Mouse (Mus musculus) left cerebral cortex, postnatal 36 days (tissue): ENCODE data around the gene Gm42742. TPM values are rescaled to one million over a fixed set of nuclear protein-coding genes. Genes with fewer than 3 reads are reported as not detected.

Source experiments
- DNase-seq, 2 experiments: peaks; one replicate each; pipeline ENCODE4 v3.0.0; 2021 to 2022; ENCODE audit warnings: low spot score in 2 of 2, mixed read lengths in 1 of 2
- intact Hi-C: fragments of 180-260 bp; cut with DNase I; formaldehyde crosslinking; loops from one replicate; pipeline ENCODE4 v1.15.1; 2025
- total RNA-seq, 2 experiments: library from RNA; stranded (reverse); gene quantifications; 2 replicates each; pipeline ENCODE4 v1.2.3; 2021

Gm42742 gene
- total RNA-seq, 2 experiments from 2014 or later, result 36.5 to 50.3 TPM

DNA sequence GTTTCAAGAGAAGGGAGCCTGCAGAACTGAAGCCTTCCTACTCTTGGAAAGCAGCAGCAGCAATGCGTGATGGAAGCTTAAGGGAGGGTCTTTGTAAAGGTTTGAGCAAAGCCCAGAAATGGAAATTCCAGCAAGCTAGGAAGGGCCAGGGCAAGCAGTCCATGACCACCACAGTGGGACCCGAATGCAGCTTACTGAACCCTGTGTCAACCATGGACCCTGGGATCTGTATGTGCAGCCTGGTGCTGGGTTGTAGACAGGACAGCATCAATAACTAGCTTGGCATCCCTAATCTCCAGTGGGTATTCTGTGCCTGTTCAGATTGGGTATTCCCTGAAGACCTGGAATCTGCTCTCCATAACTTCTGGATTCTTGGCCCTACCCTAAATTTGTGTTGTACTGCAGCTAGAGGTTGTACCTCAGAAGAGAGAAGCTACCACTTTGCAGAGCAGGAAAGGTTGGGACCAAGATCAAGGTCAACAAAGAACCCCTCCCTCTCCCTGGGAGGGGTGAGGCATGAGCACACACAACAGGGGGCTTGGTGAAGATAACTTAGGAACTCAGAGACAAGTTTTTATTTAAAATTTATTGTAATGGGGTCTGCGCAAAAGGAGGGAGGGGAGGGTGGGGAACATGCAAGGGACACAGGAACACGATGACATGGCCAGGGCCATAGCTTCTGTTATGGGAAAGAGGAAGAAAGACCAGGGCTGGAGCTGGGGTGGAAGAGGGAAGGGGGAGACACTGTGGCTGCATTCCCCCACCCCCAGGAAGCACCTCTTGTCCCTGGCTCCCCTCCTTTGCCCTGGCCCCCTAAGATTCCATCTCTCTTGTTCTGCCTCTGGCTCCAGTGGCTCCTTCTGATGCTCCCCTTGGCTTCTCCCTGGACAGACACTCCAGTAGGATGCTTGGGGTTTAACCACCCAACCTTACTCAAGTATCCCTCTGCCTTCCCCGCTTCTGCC is 948 bp upstream of the Gm42742 start:
- no peak for DNase-seq
- intact Hi-C loops, result no loop called here

GRCm38 (mm10) chr7:127020491-127020890 is 406 bp downstream of the Gm42742 start:
- no peak for DNase-seq
- intact Hi-C loops, result no loop called here

GRCm38 (mm10) chr7:127020031-127020430 is 866 bp downstream of the Gm42742 start:
- intact Hi-C loops, result no loop called here
- DNase-seq, result peak in 1 of 2 experiments; percentile 39

GRCm38 (mm10) chr7:127019306-127019960 is 1.5 kb downstream of the Gm42742 start:
- intact Hi-C loops, result loop anchor here (5.0 kb wide), 1 partner anchor 132 kb away; no protein-coding TSS in a partner anchor
- DNase-seq, result no peak

DNA sequence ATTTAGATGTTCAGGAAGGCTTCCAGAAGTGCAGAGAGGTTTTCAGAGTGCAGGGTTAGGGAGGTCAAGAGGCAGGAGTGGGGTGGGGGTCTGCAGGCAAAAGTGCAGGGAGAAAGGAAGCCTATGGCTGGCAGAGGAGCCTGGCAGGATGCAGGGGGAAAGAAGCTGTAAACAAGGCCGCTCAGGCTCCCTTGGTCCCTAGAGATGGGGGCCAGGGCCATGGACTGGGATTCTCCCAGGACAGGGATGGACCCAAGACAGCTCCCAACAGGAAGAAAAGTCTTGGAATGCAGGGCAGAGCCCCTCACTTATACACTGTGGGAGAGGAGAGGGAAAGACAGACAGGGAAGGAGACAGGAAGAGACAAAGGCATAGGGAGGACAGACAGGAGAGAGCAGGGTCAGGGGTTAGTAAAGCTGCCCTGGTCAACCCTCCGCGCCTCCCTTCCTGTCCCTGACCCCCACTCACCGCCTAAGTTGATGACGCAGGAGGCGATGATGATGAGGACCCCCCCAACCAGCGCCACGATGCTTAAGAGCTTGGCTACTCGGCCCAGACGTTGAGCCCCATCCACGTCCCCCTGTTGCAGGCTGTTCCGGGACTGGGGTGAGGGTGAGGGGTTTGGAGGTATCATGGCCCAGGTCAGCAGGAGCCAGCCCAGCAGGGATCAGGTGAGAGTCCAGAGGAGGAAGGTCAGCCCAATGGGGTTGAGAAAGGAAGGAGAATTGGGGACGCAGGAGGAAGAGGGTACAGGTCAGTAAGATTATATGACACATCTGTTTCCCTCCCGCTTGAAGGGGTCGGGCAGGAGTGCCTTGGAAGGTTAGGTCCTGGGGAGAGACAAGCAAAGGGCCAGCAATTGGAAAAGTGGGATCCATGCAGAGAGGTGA is 2.2 kb downstream of the Gm42742 start:
- DNase-seq, result no peak
- intact Hi-C loops, result loop anchor here (5.0 kb wide), 1 partner anchor 131 kb away; no protein-coding TSS in a partner anchor

- DNase-seq, result no peak
- intact Hi-C loops, result loop anchor here (2.0 to 5.0 kb wide), 3 partner anchors 41 to 131 kb away; partner anchors contain the start of genes Cdiptos and Sez6l2
Measured at GRCm38 (mm10) chr7:127017950-127018345, 2.9 kb downstream of the Gm42742 start.

DNA sequence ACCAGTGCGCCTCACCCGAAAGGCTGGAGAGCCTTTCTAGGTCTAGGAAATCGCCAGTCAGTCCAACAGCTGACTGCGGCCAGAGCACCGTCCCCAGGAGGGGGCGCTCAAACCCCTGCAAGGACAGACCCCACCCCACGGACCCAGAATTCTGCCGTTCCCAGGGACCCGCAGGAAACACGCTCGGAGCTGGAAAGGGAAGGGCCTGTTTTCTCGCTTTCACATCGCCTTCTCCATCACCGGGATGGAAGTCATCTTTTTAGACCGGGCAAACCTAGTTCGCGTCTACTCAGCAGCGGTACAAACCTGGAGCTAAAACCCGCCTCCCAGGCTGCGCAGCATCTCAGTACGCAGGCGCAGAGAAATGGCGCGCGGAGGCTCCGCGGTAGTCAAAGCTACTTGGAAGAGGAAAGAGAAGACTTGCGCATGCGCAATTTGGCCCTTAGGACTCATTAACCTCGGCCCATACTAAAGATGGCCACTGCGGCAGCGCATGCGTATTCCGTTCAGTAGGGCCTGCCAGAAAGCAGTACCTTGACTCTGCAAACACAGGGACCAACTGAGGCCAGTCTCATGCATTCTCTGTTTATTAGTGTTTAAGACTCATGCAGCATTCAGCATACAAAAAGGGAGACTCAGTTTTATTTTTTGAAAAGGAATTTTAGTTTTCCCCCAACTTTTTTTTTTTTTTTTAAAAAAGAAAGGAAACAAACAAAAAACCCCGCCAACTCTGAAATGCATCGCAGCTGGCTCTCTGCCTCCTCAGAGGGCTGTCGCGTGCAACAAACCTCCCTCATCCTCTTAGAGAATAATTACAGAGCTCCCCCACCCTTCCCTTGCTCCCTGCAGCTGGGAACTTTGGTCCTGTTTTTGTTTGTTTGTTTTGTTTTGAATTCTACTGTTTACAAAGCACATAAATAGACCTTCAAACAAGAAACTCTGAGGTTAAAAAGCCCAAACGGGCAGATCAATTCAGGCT is 3.6 kb downstream of the Gm42742 start, which contains the start of gene Pagr1a:
Gene Pagr1a (minus strand): TSS at position 382 of the 979 bp plus-strand sequence.
- intact Hi-C loops, result loop anchor here (2.0 to 5.0 kb wide), 3 partner anchors 40 to 130 kb away; partner anchors contain the start of genes Cdiptos and Sez6l2
- peak; percentile 95 to 96 for DNase-seq

DNA sequence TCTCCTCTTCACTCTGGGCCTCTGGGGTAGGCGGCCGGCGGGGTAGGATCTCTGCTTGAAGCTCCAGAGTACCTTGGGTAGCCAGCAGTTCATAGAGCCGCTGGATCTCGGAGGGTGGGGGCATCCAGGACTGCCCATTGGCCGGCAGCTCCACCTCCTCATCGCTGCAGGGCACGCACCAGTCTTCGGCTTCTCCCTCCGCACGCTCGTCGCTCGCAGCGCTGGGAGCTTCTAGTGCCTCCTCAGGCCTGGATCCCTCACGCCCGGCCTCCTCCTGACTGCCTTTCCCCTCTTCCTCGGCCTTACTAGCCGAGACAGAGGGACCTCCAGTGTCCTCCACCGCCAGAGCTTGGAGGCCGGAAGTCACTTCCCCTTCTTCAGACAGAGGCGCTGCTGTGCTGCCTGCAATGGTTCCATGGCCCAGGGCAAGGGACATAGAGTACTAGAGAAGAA is 4.4 kb downstream of the Gm42742 start:
- no peak for DNase-seq
- intact Hi-C loops, result loop anchor here (2.0 to 5.0 kb wide), 3 partner anchors 40 to 129 kb away; partner anchors contain the start of genes Cdiptos and Sez6l2

DNA sequence TGATC is 4.6 kb downstream of the Gm42742 start, which contains the start of gene Pagr1b:
Gene Pagr1b (minus strand): TSS at position 4 of the 5 bp plus-strand sequence.
- intact Hi-C loops, result loop anchor here (2.0 to 5.0 kb wide), 3 partner anchors 39 to 129 kb away; partner anchors contain the start of genes Cdiptos and Sez6l2
- no peak for DNase-seq

DNA sequence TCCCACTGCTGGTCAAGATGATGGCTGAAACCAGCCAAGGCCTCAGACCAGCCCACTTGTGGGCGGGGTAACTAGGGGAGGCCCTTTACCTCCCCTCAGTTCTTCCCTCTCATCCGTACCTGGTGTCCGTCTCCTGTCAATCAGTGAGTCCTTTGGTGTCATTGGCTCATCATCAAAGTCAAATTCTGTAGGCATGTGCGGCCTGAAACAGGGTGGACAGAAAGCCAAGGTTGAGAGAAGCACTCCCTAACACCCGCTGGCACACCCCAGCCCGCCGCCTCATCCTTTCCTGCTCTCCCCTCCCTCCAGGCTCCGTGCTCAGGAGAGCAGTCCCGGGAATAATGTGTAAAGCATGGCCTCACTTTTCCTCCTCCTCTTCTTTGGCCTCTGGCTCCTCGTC is 4.8 kb downstream of the Gm42742 start:
- DNase-seq, result no peak

DNA sequence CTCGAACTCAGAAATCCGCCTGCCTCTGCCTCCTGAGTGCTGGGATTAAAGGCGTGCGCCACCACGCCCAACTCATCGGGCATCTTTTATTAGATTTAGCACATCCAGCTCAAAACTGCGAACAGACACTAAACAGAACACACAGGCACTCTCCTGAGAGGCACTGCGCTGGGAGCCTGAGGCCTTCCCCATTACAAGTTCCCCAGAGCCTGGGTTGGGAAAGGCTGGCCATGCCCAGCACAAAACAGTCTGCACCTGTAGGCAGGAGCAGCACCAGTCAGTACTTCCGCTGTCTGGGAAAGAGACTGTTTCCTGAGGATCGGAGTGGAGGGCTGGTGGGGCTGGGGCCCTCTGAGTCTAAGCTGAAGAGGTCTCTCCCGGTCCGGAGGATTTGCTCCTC is 5.9 kb downstream of the Gm42742 start:
- intact Hi-C loops, result loop anchor here (5.0 kb wide), 1 partner anchor 128 kb away; no protein-coding TSS in a partner anchor
- DNase-seq, result no peak

More for the DNA sequence above, 4.8 kb downstream of the Gm42742 start:
- intact Hi-C loops, result loop anchor here (2.0 to 5.0 kb wide), 3 partner anchors 39 to 129 kb away; partner anchors contain the start of genes Cdiptos and Sez6l2

GRCm38 (mm10) chr7:127014320-127014719 is 6.6 kb downstream of the Gm42742 start, which contains the start of gene Mvp:
Mvp (minus strand) TSS chr7:127014621.
- DNase-seq, result peak in 1 of 2 experiments; percentile 30
- intact Hi-C loops, result no loop called here

DNA sequence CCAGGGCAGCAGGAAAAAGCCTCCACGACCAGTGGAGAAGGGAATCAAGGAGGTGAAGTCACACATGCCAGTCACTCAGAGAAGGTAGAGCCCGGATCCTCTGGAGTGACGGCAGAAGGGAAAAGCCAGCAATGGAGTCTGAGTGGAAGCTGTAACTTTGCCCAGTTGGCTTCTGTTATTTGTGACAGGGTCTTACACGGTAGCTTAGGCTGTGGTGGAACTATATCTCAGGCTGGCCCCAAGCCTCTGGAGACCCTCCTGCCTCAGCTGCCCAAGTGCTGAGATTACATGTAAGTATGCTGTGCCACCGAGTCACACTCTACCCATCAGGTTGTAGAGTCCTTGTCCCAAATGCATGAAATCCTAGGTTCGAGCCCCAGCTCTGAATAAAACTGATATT is 7.5 kb downstream of the Gm42742 start:
- DNase-seq, result no peak
- intact Hi-C loops, result no loop called here

DNA sequence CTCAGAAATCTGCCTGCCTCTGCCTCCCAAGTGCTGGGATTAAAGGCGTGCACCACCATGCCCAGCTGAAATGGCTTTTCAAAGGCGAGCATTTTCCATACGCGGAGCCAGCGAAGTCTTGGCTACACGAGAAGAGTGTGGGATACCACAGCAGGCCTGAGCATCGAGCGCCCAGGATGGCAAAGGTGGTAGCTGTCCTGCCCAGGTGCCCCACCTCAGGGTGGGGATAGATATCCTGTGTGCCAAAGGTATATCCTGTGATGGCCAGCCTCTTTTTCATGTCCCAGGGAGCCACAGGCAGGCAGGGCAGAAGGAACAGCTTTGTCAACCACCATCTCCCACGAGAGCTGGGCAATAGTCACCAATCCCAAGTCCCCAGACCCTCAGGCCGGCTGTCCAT is 8.1 kb downstream of the Gm42742 start:
- intact Hi-C loops, result no loop called here
- DNase-seq, result no peak

GRCm38 (mm10) chr7:127012374-127012773 is 8.5 kb downstream of the Gm42742 start:
- intact Hi-C loops, result no loop called here
- no peak for DNase-seq

- intact Hi-C loops, result no loop called here
- no peak for DNase-seq
Measured at GRCm38 (mm10) chr7:127011717-127012116, 9.2 kb downstream of the Gm42742 start.

DNA sequence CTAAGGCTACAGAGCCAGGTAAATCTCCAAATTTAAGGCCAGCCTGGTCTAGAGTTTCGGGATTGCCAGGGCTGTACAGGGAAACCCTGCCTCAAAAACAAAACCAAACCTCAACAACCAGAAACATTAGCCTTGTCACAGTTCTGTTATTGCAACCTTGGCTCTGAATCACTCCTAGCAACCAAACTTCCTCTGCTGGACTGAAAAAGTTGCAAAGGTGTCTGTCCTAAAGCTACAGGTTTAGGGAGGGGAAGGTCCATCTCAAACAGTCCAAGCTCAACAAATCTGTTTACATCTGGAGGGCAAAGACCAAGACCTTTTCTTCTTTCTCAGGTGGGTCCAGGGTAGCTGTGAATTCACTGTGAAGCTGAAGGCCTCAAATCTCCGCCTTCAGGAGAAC is 9.8 kb downstream of the Gm42742 start:
- no peak for DNase-seq
- intact Hi-C loops, result no loop called here
